Mouse (Mus musculus) heart, postnatal 36 days (tissue): Measurements from ENCODE around the gene Dcun1d3. TPM values are rescaled to one million over a fixed set of nuclear protein-coding genes. Genes with fewer than 3 reads are reported as not detected.

Experiments
- DNase-seq, 2 experiments: peaks; one replicate each; pipeline ENCODE4 v3.0.0; 2021 to 2022
- intact Hi-C: fragments of 180-260 bp; cut with DNase I; formaldehyde crosslinking; loops from one replicate; pipeline ENCODE4 v1.15.1; 2025
- total RNA-seq, 2 experiments: library from RNA; stranded (reverse); gene quantifications; 2 replicates each; pipeline ENCODE4 v1.2.3; 2021

Dcun1d3 gene
- 10 to 100 TPM in 1 of 2 experiments, 1 to 10 TPM in 1; 9.2 to 14.5 TPM for total RNA-seq

DNA sequence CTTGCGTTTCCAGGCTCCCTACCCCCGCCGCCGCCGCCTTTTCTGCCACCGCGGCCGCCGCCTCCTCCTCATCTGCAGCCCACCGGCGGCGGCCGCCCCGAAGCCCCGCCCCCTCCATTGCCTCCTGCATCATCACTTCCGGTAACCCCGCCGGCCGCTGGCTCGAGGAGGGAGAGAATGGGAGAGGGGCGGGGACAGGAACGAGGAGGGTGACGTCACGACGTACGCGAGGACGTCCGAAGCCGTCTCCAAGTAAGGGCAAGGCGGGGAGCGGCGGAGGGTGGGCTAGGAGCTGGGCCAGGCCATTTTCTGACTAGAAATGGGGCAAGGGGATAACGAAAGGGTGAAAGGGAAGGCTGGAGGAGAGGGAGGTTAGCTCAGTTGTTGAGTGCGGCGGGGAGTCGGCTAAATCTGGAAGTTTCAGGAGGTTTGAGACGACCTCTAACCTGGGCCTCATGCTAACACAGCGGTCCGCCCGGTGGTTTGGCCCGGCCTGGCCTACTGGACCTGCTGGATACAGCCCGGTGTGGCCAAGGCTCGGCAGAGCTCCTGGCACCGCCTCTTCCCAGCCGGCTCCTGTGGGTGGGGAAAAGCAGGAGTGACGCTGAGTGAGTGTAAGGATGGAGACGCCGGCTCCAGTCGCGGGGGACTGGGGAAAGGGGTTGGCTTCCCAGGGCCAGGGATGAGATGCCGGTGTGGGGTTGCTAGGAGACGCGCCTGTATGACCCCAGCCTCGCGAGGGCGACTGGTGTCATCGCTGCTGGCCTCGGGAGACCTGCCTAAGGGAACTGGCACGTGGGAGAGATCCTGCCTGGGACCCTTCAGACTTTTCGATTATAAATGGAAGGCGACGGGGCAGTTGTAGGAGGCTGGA is at the start of gene Dcun1d3, which contains the start of gene Lyrm1:
TSS of gene Dcun1d3 (minus strand) at position 660 of the 874 bp plus-strand sequence.
TSS of gene Lyrm1 (plus strand) at position 223 of the 874 bp plus-strand sequence.
- intact Hi-C loops, result loop anchor here (5.0 kb wide), 1 partner anchor 104 kb away; the partner anchor contains the start of genes Eri2 and Rexo5
- peak; percentile 95 to 96 for DNase-seq

DNA sequence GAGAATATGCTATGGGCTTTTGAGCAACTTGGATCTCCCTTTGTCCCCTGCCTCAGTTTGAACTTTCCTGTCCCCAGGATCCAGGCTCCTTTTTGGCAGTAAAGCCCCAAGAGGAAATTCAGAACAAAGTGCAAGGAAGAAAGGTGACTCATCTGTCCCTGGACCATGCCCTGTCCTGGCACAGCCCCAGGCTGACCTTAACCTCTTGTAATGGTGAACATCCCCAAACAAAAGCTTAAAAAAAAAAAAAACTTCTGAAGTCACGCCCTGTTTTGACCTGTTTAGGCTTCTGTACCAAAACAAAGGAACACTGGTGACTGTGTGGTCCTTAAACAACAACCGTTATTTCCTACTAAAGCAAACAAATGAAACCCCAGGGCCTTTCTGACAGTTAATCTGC is 45.5 kb upstream of the Dcun1d3 start:
- DNase-seq, result peak; percentile 54 to 64
- intact Hi-C loops, result no loop called here

DNA sequence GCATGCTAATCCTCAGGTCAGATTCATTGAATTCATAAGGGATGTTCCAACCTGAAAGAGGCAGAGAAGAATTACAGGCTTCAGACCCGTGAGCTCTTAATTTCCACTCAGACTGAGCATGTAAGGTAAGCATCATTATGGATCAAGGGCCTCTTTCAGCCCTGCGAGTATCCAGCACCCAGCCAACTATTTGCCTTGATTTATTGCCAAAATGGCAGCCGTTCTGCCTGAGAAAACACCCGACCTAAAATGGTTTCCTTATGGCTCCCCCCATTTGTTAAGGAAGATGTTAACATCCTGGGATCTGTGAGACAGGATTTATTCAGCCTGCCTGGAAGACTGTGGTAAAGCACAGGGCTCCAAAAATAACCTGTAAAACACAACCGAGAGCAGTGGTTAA is 40.9 kb upstream of the Dcun1d3 start:
- no peak for DNase-seq
- intact Hi-C loops, result no loop called here

DNA sequence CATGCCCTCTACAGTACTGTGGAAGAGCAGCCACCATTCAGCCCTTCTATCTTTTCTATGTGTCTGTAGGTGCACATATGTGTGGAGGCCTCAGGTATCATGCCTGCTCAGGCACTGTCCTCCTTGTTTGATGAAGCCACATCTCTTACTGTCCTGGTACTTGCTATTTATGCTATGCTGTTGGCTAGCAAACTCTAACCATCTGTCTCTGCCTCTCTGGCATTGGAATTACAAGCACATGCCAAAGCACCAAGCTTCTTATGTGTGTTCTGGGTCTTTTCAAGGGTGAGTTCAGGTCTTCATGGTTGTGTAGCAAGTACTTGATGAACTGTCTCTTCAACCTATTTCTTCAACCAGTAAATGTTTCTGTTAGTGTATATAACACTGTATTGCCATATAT is 40.2 kb upstream of the Dcun1d3 start:
- intact Hi-C loops, result no loop called here
- DNase-seq, result no peak

DNA sequence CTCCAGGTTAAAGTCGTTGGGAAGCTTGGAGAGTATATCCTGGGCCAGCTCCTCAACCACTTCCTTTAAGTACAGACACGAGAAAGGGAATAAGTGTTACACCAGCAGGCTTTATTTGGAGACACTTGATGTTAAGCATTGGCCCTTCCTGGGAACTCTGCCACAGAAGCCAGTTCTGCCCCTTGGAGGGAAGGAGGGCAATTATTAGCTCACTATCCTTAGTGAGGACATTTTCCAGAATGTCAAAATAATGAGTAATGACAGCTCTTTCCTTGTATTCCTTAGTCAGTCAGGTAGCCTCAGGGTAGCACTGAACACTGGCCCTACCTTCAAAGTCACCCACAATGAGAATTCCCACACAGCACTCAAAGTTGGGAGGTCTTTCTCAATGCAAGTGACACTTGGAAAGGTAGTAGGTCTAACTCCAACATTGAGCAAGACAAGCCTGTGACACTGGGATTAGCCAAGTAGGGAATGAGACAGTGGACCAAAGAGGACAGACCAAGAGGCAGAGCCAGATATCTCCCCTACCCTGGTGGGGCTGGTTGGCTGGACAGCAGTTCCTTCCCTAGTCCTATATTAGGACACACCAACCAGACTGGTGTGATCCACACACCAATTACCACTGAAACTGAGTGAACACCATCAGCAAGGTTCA is 32.8 kb upstream of the Dcun1d3 start:
- intact Hi-C loops, result no loop called here

DNA sequence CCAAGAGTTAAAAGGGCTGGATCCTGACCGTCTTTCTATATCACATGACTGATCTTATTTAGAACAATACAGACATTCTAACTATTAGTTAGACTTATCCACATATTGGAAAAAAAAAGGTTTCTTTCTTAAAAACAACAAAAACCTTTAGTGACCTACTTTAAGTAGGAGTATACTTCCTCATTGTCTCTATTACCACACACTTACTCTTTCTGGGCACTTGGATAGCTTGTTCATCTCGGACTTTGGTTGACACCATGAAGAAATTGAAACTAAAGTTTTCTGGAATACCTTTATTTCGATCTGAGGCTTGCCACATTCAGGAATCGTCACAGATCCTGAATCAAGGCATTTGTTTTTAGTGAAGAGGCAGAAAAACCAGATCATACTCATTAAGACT is 25.0 kb upstream of the Dcun1d3 start:
- no peak for DNase-seq
- intact Hi-C loops, result no loop called here

More for the DNA sequence above, 32.8 kb upstream of the Dcun1d3 start:
- DNase-seq, result no peak

DNA sequence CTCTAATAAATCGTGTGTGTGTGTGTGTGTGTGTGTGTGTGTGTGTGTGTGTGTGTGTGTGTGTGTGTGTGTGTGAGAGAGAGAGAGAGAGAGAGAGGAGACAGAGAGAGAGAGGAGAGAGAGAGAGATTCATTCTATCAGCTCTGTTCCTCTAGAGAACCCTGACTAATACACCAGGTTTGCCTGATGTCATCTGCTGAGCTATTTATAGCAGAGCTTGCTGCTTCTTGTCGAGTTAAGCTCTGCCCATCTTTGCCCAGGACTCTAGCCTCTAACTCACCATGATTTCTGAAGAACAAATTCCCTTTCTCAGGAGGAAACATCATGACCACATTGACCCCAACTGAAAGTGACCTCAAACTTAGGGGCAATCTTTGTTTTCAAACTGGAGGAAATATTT is 24.4 kb upstream of the Dcun1d3 start:
- no peak for DNase-seq
- intact Hi-C loops, result no loop called here

DNA sequence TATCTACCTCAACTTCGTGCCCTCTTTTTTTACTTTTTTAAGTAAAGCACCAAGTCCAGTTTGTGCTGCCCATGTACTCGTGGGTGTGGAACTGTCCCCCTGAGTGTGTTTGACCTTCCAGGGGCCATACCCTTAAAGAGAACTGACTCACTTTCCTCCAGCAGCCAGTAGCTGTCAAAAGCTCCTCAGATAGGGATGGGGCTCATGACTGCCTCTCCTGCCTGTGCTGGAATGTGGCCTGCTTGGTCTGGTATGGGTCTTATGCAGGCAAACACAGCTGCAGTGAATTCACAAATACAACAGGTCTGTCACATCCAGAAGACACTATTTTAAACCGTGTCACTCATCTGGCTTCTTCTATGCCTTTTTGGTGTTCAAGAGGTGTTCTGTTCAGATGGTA is 15.6 kb upstream of the Dcun1d3 start:
- intact Hi-C loops, result no loop called here
- DNase-seq, result no peak

DNA sequence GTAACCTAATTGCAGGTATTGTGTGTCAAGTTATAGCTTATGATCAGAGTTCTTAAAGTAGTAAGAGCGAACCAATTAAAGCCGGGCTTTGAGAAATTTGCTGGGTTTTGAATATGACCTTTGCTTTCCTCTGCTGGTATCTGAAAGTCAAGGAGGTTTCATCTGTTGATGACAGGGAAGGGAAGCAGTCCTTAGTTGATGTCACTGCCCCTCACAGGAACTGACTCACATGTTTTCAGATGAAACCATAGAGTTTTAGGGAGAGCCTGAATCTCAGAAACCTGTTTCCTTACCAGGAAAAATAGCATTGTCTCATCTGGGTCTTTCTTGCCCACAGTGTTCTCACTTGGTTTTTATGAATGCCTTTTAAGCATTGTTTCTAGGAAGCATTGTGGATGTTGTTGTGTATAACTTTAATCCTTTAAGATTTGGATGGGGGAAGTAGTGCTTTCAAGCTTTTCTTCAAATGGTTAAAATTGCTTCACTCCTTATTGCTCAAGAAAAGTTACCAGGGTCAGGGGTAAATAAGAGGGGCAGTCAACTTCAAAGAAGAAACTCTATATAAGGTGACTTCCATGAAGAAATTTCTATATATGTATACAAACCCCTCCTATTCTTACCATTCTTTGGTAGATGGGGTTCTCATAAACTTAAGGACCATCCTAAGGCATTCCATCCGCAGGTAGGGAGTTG is 10.6 kb upstream of the Dcun1d3 start:
- intact Hi-C loops, result no loop called here
- no peak for DNase-seq

DNA sequence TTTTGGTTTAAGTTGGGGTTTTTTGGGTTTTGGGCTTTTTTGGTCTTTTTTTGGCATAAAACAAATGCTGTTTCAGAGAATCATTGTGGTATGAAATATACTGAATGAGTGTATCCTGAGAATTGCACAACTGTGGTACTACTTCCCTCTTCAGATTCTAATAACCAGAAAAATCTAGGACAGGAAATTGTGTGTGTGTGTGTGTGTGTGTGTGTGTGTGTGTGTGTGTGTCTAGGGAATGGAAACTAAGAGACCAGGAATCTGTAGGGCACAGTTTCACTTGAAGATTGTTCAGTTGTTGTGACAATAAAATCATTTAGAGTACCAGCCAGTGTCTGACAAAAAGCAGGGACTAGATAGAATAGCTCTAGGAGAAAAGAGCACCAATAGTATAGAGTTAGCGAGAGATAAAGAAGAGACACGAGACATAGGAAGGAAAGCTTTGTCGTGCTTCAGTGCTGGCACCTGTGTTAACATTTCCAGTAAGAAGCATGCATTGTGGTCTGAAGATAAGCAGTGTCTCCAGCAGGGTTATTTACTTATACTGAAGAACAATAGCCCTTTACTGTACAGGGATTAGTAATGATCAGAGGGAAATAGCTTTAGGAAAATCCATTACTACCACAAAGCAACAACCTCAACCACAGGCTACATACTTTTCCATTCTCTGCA is 3.4 kb upstream of the Dcun1d3 start:
- no peak for DNase-seq
- intact Hi-C loops, result loop anchor here (5.0 kb wide), 1 partner anchor 107 kb away; the partner anchor contains the start of genes Eri2 and Rexo5

DNA sequence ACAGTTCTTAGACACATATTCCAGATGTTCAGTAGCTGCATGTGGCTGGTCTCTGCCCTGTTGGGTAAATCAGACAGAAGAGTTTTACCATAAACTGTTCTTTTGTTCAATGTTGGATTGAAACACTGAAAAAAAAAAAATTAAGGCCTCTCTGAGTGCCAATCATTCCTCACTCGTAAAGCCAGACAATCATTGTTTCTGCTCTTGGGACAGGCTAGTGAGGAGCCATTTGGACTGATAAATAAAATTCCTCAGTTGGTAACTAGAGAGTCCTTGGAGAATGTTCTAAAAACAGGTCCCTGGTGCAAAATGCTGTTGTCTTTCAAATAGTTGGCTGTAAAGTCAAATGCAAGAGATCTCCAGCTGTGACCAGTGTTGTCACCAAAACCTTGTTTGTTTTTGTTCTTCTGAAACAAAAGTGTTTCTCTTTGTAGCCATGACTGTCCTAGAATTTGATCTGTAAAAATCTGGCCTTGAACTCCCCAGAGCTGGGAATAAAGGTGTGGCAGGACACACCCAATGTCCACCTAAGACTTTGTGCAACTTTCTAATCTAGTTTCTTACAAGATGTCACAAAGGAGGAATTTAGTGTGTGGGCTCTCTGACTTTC is 2.3 kb upstream of the Dcun1d3 start:
- DNase-seq, result no peak
- intact Hi-C loops, result loop anchor here (5.0 kb wide), 1 partner anchor 106 kb away; the partner anchor contains the start of genes Eri2 and Rexo5

DNA sequence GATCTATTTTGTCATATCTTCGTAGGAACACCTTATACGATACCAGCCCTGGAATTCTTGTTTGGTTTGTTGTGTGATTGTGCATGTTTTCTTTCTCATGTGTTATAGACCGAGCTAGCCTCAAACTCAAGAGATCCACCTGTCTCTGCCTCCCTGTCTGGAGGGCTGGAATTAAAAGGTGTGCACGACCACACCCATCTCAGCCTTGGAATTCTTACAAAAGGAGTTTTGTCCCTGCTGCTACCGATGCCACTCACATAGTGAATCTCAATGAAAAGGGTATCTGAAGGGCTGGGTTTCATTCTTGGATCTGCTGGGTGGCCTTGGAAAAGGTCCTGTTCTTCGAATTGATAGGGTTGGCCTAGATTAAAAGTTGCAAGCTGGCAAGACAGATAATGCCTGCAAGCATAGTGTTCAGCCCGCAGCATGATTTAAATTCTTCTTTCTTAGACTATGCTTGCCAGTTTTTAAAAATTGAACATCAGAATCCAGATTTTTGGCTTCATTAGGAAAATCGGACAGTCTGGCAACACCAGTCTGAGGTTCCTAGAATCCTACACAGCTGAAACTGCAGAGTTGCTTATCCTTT is 1.5 kb upstream of the Dcun1d3 start:
- no peak for DNase-seq
- intact Hi-C loops, result loop anchor here (5.0 kb wide), 1 partner anchor 105 kb away; the partner anchor contains the start of genes Eri2 and Rexo5

DNA sequence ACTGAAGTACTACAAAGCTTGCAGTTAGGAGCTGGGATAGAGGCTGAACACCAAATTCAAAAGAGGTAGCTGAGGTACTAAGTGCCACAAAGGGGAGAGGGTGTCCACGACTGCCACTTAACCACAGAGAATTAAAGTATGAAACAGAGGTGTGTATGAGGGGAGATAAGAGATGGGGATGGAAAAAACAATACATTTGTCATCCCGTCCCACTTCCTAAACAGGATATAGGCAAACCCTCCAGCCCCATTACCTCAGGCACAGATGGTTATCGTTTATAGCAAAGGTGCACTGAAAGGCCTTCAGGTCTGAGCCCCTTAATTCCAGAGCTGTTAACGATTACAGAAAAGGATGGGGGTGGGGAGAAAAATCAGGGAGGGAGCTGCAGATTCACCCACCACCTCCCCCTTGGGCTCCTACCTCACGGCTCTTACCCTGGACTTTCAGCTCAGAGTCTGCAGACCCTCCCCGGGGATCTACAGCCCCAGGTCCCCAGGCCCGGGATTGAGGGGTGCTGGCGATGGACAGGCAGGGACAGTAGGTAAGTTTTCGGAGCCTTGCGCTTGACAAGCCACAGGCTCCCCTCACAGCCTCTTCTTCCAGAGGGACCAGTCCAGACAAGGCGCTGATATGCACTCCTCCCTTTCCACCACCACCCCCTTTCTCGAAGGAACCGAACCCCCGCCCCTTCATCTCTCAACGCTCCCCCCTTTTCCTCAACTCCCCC is 1.1 kb downstream of the Dcun1d3 start:
- intact Hi-C loops, result loop anchor here (5.0 kb wide), 2 partner anchors 103 to 173 kb away; partner anchors contain the start of genes Eri2, Rexo5 and Thumpd1
- DNase-seq, result no peak

DNA sequence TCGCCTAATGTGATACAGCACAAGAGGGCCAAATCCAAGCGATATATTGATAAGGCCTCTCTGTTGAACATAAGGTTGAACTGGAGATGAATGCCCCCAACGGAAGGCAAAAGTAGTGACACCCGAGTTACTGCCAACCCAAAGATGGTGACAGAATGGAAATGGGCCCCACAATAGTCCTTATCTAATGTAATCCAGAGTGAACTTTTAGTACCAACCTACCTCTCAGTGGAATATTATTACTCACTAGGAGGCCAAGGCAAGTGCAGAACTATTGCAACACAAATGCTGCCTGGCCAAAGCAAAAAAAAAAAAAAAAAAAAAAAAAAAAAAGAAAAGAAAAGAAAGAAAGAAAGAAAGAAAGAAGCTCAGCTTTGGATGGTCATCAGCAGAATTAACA is 3.4 kb downstream of the Dcun1d3 start:
- DNase-seq, result no peak
- intact Hi-C loops, result loop anchor here (2.0 to 5.0 kb wide), 3 partner anchors 32 to 170 kb away; partner anchors contain the start of gene Thumpd1

DNA sequence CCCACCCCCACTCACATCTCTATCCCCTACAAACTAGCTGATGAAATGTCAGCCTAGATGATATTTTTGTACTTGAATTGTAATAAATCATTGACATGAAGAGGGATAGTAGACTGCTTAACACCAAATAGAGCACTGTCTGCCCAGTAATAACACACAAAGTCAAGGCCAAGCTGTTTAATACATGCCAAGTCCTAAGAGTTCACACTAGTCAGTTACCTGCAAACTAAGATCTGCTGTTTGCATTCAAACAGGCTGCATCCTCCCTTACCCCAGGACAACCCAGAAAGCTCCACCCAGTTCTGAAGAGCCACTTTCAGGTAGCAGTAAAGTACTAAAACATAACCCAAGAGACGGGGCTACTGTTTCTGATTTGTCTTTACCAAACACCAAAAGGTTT is 3.9 kb downstream of the Dcun1d3 start:
- no peak for DNase-seq
- intact Hi-C loops, result loop anchor here (2.0 to 5.0 kb wide), 3 partner anchors 31 to 170 kb away; partner anchors contain the start of gene Thumpd1

DNA sequence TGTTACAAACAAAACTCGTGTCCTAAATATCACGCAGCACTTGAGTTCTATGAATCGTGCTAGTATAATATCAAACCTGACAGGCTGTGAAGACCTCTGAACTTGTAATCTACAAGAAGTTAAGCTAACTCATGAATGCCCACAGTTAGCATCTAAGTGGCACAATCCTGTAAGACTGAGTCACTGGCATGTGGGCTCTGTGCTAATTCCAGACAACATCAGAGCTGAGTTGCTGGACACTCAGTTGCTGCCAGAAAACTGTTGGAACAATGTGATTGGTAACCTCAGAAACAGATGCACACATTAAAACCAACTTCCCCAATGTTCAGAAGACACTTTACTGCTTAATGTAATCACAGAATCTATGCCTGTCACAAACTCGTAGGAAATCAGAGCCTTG is 8.2 kb downstream of the Dcun1d3 start:
- no peak for DNase-seq
- intact Hi-C loops, result no loop called here

DNA sequence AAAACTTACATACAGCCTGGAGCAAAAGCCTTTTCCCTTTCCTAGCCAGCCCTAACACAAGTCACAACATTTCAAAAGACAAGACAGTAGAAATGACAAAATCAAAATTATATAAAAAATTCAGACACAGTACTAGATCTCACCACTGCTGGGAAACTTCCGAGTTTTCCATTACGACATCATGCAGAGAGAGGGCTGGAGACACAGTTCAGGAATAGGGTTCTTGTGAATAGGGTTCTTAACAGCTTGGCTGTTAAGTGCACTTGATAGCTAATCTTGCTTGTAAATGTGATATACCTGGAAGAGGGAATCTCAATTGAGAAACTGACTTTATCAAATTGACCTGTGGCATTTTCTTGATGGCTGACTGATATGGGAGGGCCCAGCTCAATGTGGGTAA is 14.9 kb downstream of the Dcun1d3 start:
- intact Hi-C loops, result no loop called here
- no peak for DNase-seq

DNA sequence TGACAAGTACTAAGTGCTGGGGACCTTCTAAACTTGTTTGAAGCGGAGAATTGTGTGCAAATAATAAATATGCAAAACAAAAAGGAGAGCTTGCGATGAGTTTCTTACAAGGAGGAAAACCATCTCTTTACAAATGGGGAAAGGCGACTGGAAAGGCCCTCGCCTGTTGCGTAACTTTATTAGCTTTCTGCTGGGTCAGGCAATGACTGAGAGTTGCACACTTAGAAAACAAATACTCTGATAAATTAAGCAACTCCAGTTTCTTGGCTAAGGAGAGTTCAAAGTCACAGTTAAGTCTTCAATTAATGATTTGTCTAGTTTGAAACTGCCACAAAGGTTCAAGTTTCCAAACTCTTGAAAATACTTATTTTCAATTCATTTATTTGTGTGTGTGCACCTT is 15.8 kb downstream of the Dcun1d3 start:
- intact Hi-C loops, result no loop called here
- DNase-seq, result no peak

DNA sequence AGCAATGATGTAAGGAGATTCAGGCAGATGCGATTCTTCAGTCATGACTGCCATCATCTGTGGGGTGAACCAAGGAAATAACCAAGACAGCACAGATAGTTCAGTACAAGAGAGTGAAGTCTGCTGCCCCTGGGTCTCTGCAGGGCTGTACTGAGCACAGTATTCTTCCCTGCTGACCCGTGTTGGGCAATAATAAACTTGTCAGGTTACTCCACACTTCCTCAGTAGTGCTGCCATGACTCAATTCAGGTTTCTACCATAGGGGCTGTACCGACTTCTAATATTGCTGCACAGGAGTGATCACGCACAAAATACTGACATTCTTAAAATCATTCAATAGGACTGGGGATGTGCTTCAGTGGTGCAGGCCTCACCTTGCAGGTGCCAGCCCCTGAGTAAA is 16.9 kb downstream of the Dcun1d3 start:
- intact Hi-C loops, result no loop called here

More for the DNA sequence above, 16.9 kb downstream of the Dcun1d3 start:
- no peak for DNase-seq
